Mouse (Mus musculus) heart, adult 18-20 months (tissue): ENCODE results near the gene Ugt1a8. TPM values are rescaled to one million over a fixed set of nuclear protein-coding genes. Genes with fewer than 3 reads are reported as not detected.
A peak's percentile ranks its signal among the peaks of the same experiment; 100 is the strongest.

Experiments
- DNase-seq, 2 experiments: peaks; one replicate each; pipeline ENCODE4 v3.0.0; 2021 to 2022; ENCODE audit warnings: mixed read lengths in 1 of 2
- total RNA-seq, 2 experiments: library from RNA; stranded (reverse); gene quantifications; 2 replicates each; pipeline ENCODE4 v1.2.3; 2021

Gene Ugt1a8
- total RNA-seq, 2 experiments from 2014 or later = not detected

GRCm38 (mm10) chr1:88235894-88236415 lies 148.3 kb downstream of the Ugt1a8 start:
- no peak for DNase-seq

GRCm38 (mm10) chr1:88237311-88237710 lies 149.7 kb downstream of the Ugt1a8 start:
- DNase-seq = no peak

- no peak for DNase-seq
These were observed 151.2 kb downstream of the Ugt1a8 start for GRCm38 (mm10) chr1:88238771-88239170.

- no peak for DNase-seq
These were observed 152.5 kb downstream of the Ugt1a8 start for GRCm38 (mm10) chr1:88240072-88240471.

GRCm38 (mm10) chr1:88240579-88240978 lies 153.0 kb downstream of the Ugt1a8 start:
- no peak for DNase-seq

- no peak for DNase-seq
These were observed 156.2 kb downstream of the Ugt1a8 start for GRCm38 (mm10) chr1:88243861-88244260.

GRCm38 (mm10) chr1:88245881-88246280 lies 158.3 kb downstream of the Ugt1a8 start:
- DNase-seq = no peak

GRCm38 (mm10) chr1:88246386-88246785 lies 158.8 kb downstream of the Ugt1a8 start:
- no peak for DNase-seq

GRCm38 (mm10) chr1:88247660-88248059 lies 160.0 kb downstream of the Ugt1a8 start:
- DNase-seq = no peak

- no peak for DNase-seq
These were observed 161.0 kb downstream of the Ugt1a8 start for GRCm38 (mm10) chr1:88248658-88249057.

GRCm38 (mm10) chr1:88249596-88249995 lies 162.0 kb downstream of the Ugt1a8 start:
- DNase-seq = no peak

- no peak for DNase-seq
These were observed 162.4 kb downstream of the Ugt1a8 start for GRCm38 (mm10) chr1:88250023-88250422.

GRCm38 (mm10) chr1:88253106-88253505 lies 165.5 kb downstream of the Ugt1a8 start:
- no peak for DNase-seq

GRCm38 (mm10) chr1:88253540-88253939 lies 165.9 kb downstream of the Ugt1a8 start:
- no peak for DNase-seq

GRCm38 (mm10) chr1:88254793-88255465 lies 167.3 kb downstream of the Ugt1a8 start:
- DNase-seq = no peak

GRCm38 (mm10) chr1:88255466-88255857 lies 167.8 kb downstream of the Ugt1a8 start:
- no peak for DNase-seq

- no peak for DNase-seq
These were observed 168.6 kb downstream of the Ugt1a8 start for GRCm38 (mm10) chr1:88255989-88256754.

- DNase-seq = peak in 1 of 2 experiments; percentile 42
These were observed 169.5 kb downstream of the Ugt1a8 start for GRCm38 (mm10) chr1:88256886-88257663.

- no peak for DNase-seq
These were observed 170.1 kb downstream of the Ugt1a8 start for GRCm38 (mm10) chr1:88257681-88258080.

- DNase-seq = no peak
These were observed 170.7 kb downstream of the Ugt1a8 start for GRCm38 (mm10) chr1:88258361-88258760.

- peak in 1 of 2 experiments; percentile 75 for DNase-seq
These were observed 171.4 kb downstream of the Ugt1a8 start for GRCm38 (mm10) chr1:88258881-88259642.

- DNase-seq = no peak
These were observed 172.0 kb downstream of the Ugt1a8 start for GRCm38 (mm10) chr1:88259643-88260024.
